Mouse (Mus musculus): ENCODE data around the gene F5.

Gene F5

GRCm38 (mm10) chr1:164151387-164152088, at the start of gene F5:
Gene F5, plus strand, starts transcription at chr1:164151838.
- peak; percentile 19 for DNase-seq

GRCm38 (mm10) chr1:164109763-164110162, 41.9 kb upstream of the F5 start:
- peak; percentile 18 for DNase-seq

- no peak for DNase-seq
Measured at GRCm38 (mm10) chr1:164110591-164111329, 40.9 kb upstream of the F5 start.

- DNase-seq: no peak
Measured at GRCm38 (mm10) chr1:164114280-164114679, 37.4 kb upstream of the F5 start.

- peak; percentile 38 for DNase-seq
Measured at GRCm38 (mm10) chr1:164114947-164115493, 36.6 kb upstream of the F5 start, which contains the start of gene Selp. Gene Selp, plus strand, starts transcription at chr1:164115264.

DNA sequence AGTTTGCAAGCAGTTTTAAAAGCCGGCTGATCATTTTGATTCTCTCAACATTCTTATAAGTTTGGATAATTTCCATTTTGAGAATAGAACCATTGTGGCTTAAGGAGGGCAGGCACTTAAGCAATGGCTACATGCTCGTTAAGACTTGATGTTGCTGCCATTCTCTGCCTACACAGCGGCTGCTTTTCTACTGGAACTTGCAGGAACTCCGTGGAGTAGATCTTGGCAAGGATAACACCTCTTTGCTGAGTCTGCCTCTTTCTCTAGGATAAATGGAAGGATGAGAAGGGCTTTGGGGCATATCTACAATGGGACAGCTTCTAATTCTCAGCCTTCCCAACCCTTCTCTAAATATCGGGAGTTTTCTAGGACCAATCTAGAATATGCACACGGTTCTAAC, 36.0 kb upstream of the F5 start:
- no peak for DNase-seq

DNA sequence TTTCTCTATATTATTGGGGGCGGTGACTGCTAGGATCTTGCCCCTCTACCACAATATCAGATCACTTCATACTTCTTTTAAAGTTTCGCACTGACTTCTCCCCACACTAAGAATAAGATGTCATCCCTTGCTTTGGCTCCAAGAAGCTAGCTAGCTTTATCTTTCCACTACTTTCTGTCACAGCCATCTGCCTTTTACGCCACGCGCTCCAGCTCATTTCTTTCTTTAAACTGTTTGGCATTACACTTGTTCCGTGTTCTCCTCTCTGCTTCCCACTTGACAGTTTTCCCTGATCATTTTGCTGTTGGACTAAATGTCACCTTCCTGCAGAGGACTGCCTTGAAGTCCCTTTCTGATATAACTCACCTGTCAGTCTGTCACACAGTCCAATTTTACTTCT, 33.8 kb upstream of the F5 start:
- DNase-seq: no peak

- DNase-seq: no peak
Measured at GRCm38 (mm10) chr1:164119892-164120776, 31.5 kb upstream of the F5 start.

DNA sequence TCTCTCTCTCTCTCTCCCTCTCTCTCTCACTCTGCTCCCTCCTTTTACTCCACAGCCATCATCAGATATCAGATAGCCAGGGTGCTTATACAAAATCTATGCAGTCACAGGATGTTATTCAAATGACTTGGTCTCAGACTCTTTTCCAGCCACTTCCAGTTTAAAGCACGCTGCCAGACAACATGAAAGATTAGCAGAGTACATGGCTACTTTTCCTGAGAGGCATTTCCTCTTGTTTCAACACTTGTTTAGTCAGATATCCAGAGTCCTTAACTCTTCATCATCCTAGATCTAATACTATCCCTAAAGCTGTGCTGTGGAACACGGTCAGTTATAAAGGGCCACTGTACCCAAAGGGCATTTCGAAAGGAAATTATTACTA, 30.9 kb upstream of the F5 start:
- DNase-seq: no peak

GRCm38 (mm10) chr1:164123836-164124235, 27.8 kb upstream of the F5 start:
- no peak for DNase-seq

GRCm38 (mm10) chr1:164130013-164130412, 21.6 kb upstream of the F5 start:
- DNase-seq: no peak

GRCm38 (mm10) chr1:164132609-164133008, 19.0 kb upstream of the F5 start:
- no peak for DNase-seq

- DNase-seq: no peak
Measured at GRCm38 (mm10) chr1:164134101-164134500, 17.5 kb upstream of the F5 start.

- no peak for DNase-seq
Measured at GRCm38 (mm10) chr1:164135360-164135759, 16.3 kb upstream of the F5 start.

DNA sequence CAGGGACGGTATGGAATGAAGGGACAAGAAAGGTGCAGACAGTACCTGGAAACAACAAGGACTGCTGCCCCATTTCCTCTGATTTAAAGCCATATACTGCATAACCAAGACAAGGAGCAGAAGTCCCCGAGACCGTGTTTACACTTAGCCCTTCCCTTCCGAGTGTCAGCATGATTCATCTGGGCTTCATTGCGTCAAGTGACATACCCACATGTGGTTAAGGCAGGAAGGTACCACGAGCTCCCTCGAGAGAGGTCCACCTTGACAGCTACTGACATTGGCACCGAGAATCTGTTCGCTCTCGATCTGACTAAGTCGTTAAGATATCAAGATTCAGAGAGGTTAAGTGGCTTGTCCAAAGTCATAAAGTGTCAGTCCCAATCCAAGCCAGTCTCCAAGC, 15.7 kb upstream of the F5 start:
- no peak for DNase-seq

GRCm38 (mm10) chr1:164136636-164137035, 15.0 kb upstream of the F5 start:
- DNase-seq: no peak

GRCm38 (mm10) chr1:164138365-164139130, 13.1 kb upstream of the F5 start:
- DNase-seq: peak; percentile 82

DNA sequence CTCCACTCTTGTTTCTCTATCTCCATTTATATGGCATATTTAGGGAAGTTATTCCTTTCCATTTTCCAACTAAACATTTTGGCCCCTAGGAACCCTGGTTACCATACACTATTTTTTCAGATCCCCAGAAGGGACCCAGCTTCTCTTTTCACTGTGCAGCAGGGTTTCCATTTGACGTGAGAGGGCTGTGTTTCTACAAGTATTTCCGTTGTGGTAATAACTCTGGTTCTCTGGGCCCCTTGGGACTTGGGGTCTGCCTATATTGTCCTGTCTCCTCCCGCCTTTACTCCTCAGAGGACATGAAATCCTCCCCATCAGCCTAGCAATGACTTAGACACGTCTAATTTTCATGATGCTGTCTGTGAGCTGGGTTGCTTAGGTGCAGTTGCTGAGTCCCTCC, 12.2 kb upstream of the F5 start:
- no peak for DNase-seq

DNA sequence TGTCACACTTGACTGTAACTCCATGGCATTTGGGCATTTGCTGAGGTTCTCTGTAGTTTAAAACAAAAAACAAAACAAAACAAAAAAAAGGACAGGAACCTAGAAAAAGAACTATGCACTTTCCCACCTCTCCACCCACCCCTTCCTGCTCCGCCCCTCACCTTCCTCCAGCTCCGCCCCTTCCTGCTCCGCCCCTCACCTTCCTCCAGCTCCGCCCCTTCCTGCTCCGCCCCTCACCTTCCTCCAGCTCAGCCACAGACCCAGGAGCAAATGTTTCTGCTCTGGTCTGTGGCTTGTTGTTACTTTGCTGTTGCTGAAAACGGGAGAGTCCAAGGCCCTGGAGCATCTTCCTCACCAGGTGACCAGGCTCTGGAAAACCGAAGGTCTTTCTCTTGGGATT, 2.6 kb upstream of the F5 start:
- DNase-seq: no peak

- no peak for DNase-seq
Measured at GRCm38 (mm10) chr1:164152836-164153235, 1.2 kb downstream of the F5 start.

- no peak for DNase-seq
Measured at GRCm38 (mm10) chr1:164154983-164155382, 3.3 kb downstream of the F5 start.

DNA sequence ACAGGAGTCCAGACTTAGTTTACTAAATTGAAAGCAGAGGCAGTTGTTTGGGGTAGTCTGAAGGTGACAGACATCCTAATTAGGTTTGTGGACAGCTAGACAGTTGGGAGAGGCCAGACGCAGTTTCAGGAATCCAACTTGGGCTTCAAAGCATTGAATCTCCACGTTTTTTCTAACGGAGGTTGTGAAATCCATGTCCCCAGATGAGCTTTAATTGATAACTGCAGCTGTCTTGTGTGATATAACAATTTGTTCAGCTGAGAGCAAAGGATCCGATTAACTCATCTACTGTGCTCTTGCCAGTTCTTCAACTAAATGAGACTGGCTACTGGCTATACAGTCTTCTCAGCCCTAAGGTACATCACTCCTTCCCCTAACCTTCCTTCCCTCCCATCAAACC, 6.9 kb downstream of the F5 start:
- no peak for DNase-seq

Measured in kidney, postnatal 14 days (tissue).